Mouse (Mus musculus) A20 (cell line): Measurements from ENCODE around the gene Apoc3.
A peak's percentile ranks its signal among the peaks of the same experiment; 100 is the strongest.

ENCODE experiments used
- DNase-seq: peaks from one replicate; pipeline ENCODE4 v3.0.0-alpha.2; 2011; ENCODE audit warnings: low read depth, low spot score

Apoc3 gene

DNA sequence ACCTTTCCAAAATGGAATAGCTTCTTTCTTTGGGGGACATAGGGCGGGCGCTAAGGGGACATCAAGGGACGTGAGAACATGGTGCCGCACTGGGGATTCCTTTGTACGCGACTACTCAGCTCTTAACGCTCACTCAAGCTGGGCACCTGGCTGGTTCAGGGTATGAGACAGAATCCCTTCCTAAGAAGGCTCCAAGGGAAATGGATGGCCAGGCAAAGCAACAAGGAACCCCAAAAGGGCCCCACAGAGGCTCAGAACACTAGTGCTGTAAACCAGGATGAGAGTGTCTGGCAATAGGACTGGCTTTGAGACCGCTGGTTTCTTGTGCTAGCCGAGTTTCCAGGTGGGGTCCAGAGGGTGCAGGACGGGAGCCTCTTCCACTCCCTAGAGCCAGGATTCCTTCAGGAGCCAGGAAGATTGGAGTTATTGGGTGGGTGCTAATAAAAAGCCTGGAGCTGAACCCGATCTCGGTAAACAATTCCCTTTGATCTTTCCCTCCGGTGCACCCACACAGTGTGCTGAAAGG lies 4.9 kb downstream of the Apoc3 start:
- DNase-seq, result no peak

DNA sequence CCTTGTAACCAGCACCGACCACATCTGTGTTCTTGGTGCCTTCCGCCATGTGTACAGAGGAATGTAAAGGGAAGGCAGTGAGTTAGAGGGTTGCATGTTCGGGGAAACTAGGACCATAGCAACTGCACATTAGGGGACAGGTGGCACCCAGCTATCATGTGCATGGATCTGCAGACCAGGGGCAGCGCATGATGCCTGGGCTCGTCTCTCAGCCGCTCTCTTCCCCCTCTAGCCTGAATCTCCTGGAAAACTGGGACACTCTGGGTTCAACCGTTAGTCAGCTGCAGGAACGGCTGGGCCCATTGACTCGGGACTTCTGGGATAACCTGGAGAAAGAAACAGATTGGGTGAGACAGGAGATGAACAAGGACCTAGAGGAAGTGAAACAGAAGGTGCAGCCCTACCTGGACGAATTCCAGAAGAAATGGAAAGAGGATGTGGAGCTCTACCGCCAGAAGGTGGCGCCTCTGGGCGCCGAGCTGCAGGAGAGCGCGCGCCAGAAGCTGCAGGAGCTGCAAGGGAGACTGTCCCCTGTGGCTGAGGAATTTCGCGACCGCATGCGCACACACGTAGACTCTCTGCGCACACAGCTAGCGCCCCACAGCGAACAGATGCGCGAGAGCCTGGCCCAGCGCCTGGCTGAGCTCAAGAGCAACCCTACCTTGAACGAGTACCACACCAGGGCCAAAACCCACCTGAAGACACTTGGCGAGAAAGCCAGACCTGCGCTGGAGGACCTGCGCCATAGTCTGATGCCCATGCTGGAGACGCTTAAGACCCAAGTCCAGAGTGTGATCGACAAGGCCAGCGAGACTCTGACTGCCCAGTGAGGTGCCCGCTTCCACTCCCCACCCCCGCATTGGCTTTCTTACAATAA lies 5.6 kb downstream of the Apoc3 start:
- DNase-seq, result peak; percentile 47

DNA sequence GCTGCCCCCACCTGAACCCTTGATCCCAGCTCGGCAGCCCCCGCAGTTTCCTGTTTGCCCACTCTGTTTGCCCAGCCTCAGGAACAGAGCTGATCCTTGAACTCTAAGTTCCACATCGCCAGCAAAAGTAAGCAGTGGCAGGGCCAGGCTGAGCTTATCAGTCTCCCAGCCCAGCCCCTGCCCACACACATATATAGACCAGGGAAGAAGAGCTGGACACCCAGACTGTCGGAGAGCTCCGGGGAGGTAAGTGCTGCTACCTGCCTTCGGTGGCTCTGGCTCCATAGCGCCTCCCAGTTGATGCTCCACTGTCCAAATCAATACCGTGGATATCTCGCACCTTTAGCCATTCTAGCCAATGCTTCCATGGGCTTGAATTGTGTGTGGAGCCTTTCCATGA lies 6.9 kb downstream of the Apoc3 start, which contains the start of gene Apoa1:
Apoa1 (plus strand) TSS at position 90 of the 400 bp plus-strand sequence.
- no peak for DNase-seq

DNA sequence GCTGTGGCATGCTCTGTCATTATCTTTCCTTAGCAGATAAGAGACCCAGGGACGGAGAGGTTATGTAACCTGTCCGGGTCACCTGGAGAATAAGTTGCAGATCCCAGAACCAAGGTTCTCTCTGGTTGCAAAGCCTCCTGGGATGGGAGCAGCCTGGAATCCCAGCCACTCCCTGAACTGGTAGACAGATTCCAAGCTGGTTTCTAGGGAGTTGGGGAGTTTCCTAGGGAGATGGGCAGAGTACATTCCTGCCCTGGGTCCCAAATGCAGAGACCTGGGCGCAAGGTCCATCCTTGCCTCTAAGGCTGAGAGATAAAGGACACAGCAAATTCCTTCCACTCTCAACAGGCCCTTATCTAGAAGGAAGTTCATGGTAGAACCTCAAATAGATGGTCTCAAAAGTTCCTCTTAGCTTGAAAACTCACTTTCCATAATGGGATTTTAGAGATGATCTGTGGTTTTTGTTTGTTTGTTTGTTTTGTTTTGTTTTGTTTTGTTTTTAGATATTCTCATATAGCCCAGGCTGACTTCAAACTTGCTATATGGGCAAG lies 8.3 kb downstream of the Apoc3 start:
- no peak for DNase-seq

DNA sequence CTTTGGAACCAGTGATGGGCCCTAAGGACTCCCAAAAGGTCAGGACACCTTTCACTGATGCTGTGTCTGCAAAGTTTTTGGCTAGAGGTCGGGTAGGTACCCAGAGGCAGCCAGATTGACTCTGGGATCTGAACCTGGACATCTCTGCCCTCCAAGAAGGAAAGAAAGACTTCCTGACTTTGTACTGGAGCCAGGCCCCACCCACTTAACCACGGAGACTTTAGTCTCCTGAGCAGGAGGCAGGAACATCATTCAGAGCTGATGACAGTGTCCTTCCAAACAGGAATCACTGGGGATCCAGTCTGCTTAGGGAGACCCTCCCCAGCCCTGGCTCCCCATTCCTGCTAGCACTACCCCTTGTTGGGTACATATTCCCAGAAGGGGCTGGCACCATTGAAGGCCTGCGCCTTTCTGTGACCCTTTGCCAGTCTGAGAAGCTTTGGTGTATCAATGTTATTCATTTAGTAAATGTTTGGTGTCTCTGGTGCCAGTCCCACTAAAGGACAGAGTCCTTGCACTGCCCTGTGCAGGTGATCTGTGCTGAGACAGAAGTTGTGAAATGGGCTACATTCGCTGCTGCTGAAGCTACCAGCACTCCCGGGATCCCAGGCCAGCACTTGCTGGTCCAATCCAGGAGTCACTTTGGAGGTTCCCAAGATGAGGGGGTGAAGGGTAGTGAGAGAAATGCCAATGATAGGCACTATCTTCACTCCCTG lies 10.3 kb downstream of the Apoc3 start:
- no peak for DNase-seq

DNA sequence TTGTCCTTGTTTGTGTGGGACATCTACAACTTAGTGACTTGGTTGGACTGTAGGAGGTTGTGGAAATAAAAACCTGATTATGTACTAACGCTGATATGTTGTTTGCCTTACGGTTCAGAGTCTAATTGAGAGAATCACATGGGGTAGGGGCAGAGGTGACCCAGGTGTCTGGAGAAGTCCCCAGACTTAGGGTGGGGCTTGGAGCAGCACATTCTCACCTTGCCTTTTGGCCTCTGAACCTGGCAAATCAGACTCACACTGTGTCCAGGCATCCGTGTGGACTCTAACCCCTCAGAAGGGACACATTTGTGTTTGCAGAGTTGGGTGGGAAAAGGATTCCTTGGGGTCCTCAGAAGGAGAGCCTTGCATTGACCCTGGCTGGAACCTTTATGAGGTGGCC lies 11.3 kb downstream of the Apoc3 start:
- DNase-seq, result no peak

DNA sequence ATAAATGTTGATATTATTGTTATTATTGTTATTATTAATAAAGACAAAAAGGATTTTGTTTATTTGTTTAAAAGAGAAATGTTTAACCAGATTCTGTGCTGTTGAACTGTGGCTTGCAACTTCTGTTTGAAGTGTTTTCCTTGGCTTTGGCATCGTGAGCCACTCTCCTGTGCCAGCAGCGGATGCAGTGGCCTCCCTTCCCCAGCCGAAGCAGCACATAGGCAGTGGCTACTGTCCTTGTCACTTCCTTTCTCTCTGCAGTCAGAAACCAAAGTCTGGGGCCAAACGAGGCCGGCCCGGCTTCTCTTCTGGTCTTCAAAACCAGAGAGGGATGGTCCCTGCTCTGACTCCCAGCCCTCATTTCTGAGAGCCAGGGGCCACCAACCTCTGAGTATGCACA lies 12.3 kb downstream of the Apoc3 start:
- no peak for DNase-seq

DNA sequence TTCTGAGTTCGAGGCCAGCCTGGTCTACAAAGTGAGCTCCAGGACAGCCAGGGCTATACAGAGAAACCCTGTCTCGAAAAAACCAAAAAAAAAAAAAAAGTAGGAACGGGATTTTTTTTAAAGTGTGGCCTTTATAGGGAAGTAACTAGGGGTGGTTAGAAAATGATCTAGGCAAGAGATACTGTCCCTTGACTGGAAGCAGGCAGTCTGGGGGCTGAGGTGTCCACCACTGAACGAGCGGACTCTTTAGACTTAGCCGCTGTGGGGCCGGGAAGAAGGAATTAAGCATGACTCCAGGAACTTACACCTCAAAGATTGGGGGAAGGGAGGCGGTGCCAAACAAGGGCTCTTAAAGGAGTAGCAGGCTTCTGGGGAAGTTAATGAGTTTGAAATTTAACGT lies 17.3 kb downstream of the Apoc3 start:
- DNase-seq, result no peak

DNA sequence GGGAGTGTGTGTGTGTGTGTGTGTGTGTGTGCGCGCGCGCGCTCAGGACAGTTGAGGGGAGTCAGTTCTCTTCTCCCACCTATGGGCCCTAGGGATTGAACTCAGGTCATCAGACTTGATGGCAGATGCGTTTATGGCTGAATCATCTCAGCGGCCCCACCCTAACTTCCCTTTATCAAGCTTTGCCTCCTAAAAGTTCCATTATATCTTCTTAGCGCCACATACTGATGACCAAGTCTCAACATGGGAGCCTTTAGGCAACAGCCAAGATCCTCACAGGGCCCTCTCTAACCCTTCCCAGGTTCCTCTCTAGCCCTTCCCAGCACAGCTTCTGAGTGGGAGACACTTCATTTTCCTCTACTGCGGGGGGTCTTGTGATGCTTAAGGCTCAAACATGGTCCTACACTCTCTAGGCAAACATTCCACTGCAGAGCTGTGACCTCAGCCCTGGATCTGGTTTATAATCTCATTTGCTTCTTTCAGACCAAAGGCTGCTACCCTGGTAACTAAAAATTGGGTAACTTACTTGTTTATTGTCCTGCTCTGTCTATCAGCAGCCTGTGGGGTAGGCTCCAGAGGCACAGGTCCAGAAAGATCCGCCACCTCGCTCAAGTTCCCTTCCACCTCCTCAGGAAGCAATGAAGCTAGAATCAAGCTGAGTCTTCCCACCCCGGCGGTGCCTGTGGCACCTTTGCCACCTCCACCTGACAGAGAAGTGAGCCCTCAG lies 18.5 kb downstream of the Apoc3 start:
- DNase-seq, result no peak

DNA sequence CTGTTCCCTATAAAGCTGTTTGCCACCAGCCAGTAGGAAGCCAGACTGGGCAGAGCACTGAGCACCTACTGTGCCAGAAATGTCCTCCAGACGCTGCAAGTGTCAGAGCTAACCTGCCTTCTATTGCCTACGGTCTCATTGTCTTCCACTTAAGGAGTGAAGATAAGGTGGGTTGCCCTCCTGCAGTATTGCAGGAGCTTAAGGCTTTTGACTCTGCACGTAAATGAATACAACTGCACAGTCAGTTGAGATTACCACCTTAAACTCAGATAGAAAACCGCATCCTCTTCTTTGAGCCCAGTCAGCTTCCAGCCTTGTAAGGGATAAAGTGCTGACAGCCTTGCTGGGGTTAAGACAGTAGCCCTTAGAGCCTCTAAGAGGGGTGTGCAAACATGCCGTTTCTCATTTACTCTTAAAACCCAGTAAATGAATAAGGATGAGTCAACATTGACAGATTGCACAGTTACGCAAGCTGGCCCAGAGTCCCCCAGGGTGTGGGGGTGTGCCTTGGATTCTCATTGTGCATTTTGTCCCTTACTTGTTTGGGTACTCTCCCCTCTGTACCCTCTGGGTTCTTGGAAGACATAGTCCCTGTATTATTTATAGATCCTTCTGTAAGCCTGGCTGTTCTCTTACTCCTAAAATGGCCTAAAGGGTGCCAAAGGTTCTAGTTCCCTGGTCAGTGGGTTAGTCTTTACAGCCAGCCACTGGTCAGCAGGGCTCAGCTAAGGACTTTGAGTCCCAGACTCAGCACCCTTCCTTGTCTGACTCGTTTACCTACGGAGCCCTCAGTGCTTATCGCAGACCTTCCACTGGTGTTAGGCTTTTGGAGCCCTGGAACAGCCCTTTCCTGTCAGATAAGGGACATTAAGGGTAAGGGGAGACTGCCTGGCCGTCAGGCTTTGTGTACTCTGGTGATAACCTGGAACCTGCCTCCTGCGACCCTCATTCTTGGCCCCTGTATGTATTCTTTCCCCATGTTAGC lies 19.8 kb downstream of the Apoc3 start:
- no peak for DNase-seq

DNA sequence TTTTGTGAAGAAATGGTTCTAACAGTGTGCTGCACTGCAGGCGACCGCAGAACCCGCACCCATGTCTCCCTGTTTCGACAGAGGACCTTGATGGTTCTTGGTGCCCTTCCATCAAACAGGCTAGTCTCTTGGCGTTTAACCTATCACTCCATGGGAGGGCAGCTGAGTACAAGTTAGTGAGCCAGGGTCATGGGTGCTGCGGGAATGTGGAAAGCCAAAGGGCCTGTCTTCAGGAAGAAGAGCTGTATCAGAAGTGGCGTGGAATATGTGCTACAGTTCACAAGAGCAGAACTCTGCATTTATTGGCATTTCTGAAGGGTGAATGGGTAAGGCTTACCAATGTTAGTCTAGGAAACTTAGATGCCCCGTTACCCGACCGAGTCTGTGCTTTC lies 20.5 kb downstream of the Apoc3 start:
- DNase-seq, result no peak

DNA sequence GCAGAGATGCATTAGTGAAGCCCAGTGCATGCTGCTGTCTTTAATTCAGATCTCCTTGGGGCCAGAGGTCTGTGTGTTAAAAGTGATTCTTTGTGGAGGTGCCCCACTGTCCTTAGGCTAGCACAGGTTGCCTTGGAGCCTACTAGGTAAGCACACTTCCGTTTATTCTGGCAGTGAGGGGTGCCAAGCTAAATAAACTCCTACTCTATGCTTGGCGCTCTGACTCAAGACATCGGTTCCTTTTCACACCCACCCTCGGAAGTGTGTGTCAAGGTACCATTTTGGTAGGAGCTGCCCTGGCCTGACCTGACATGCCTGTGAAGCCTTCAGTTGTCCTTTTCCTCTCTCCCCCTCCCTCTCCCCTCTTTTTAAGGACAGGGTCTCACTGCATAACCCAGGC lies 21.2 kb downstream of the Apoc3 start:
- DNase-seq, result no peak

DNA sequence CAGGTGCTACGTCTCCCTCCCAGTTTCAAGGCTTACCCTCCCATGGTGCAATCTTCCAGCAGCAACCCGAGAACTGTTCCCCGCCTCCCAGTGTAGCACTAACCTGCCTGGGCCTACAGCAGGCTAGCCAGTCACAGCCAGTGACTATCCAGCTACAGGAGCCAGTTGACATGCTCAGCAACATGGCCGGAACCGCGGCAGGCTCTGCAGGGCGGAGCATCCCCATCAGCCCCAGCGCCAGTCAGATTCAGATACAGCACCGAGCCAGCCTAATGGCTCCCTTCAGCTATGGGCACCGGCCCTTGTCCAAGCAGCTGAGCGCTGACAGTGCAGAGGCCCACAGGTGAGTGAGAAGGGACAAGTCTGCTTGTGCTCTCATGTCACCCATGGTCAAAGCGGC lies 25.0 kb downstream of the Apoc3 start:
- DNase-seq, result no peak

DNA sequence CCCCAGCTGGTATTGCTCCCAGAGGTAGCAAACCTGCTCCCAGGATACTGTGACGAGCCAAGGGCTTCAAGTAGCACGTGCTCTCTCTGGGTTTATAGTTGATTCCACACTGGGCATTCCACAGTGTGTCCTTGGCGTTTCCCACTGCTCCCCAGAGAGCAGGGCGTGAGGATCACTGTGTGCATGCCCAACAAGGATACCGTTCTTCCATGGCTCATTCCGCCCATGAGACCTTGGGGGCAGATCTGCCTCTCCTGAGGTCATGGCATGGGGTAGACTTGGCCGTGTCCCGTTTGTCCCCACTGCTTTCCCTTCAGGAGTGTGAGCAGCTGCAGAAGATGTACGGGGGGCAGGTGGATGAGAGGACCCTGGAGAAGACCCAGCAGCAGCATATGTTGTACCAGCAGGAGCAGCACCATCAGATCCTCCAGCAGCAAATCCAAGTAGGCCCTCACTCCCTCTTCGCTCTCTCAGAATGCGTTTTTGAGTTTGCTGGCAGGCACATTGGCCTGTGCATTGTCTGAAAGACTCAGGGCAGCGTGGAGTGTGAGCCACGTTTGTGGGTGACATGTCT lies 26.9 kb downstream of the Apoc3 start:
- no peak for DNase-seq

DNA sequence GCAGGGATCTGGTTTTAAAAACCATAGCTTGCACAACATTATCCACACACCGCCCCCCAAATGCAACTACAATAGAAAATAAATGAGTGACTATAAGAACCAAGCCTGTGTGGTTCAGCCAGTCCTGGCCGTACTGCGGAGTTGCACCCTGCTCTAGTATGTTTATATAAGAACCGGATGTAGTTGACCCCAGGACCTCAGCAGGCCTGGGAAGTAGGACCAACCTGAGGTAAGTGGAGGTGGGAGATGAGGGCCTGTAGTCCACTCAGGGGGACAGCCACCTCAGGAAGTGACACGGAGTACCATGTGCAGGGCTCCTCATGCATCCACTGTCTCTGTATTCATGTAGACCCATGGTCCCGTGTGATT lies 28.0 kb downstream of the Apoc3 start:
- DNase-seq, result no peak

DNA sequence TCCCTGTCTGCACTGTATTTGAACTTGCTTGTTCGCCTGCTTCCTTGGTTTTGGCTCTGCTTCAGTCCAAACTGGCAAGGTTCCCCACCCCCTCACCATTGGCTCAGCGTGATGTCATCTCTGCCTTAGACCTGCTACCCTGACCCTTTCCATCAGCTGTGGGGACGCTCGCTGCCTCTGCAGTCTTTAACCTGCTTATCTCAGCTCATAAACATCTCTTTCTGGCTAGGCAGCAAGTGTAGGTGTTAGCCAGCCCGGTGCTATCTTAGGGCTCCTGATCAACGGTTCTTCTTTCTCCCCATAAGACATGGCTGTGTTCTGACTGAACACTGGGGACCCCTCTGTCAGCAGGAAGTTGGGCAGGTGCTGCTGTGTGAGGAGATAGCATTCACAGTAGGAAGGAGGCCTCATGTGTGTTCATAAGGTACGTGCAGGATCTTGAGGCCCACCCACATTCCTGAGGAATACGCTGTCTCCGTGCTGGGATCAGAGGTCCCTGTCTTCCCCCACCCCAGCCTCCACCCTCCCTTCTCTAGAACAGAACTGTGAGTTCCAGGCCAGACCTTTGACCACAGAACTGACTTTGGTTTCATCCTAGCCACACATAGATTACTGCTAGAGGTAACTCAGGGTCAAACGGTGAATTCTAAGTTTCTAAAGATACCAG lies 28.5 kb downstream of the Apoc3 start:
- no peak for DNase-seq

DNA sequence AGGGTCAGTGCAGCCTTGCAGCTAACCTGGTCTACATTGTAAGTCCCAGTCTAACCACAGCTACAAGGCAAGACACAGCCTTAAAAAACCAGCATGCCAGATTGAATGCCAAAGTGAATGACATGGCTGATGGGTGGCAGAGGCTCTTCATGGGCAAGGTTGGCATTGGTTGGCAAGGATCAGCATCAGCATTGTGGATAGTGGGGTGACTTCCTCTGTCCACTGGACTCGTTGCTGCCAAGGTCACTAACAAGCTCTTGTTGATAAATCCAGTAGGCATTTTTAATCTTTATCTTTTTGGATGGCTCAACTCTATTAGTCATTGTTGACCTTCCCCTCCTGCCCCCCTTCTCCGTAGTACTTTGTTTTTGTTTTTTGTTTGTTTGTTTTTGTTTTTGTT lies 35.8 kb downstream of the Apoc3 start:
- no peak for DNase-seq

DNA sequence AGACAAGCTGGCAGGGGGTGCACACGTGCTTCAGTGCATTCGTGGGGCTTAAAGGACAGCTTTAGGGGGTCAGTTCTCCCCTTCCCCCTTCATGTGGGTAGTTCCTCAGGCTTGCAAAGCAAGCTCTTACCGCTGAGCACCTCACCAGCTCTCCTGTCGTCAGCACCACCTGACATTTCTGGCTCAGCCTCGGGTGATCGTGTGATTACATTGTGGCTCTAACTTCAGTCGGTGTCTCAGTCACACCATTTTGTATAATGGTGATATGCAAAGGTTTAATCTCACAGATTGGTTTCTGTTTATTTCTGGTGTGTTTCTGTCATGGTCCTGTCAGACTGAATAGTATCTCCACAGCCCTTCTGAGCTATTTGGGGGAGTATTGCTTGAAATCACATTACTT lies 36.5 kb downstream of the Apoc3 start:
- DNase-seq, result no peak

DNA sequence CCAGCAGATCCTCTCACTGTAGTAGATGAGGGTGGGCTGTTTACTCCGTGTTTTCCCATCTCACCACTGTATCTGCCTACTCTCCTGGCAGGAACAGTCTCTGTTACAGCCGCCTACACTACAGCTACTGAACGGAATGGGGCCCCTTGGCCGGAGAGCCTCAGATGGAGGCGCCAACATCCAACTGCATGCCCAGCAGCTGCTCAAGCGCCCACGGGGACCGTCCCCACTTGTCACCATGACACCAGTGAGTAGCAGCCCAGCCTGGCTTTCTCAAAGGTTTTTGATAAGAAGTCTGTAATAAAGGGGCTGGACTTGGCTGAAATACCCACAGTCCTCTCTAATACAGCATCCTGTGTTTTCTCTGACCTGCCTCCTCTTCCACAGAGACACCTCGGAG lies 37.0 kb downstream of the Apoc3 start:
- DNase-seq, result no peak

DNA sequence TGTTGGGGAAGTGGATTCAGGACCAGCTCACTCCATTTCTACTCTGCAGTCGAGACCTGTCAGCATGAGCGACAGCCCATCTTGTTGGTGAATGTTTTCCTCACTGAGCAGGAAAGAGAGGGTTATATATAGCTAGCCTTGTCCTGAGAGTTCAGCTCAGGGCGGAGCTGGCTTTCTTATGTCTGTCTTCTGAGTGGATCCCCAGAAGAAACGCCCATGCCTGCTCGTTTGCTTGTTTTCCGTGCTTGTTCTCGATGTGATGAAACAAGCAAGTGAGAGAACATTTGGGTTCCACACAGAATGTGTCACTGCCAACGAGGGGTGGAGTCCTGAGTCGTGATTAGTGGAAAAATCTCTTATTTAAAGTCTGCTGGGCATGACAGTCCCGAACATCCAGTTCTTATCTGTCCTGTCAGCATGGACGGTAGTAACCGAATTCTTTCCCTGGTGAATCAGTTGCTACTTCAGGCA lies 38.7 kb downstream of the Apoc3 start:
- DNase-seq, result no peak
